In the genomic region with DNA sequence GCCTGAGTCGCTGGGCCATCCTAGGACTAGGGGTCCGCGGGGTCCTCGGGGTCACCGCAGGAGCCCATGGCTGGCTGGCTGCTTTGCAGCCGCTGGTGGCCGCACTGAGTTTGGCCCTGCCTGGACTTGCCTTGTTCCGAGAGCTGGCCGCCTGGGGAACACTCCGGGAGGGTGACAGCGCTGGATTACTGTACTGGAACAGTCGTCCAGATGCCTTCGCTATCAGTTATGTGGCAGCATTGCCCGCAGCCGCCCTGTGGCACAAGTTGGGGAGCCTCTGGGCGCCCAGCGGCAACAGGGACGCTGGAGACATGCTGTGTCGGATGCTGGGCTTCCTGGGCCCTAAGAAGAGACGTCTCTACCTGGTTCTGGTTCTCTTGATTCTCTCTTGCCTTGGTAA, we compare ENCODE assay signal across 8 mouse cellular contexts. TPM values are rescaled to one million over a fixed set of nuclear protein-coding genes. Genes with fewer than 3 reads are reported as not detected.
DNase-seq lines count a peak whose midpoint lies in the region; ATAC-seq and TF ChIP-seq lines count a peak whose summit lies in the region.

No protein-coding gene starts in this region.

- intact Hi-C loops in heart, postnatal 36 days (cut with DNase I), result loop anchor here (5.0 kb wide), 1 partner anchor 49 kb away; the partner anchor contains the start of gene H2-Ob

- H3K4me3 ChIP-seq in lung, embryonic 16.5 days (ENCODE audit: low read length), result peak overlapping the region; percentile 71
- H3K4me3 ChIP-seq in cortical plate, adult 2 months (ENCODE audit: insufficient read depth, low read length), result peak overlapping the region; percentile 74; the same call in 1 of the 2 replicates
- peak overlapping the region; percentile 56 for H3K4me3 ChIP-seq in stomach, embryonic 16.5 days (replicated peaks; ENCODE audit: low read length)

- peak overlapping the region; percentile 98 for H3K4me2 ChIP-seq in lung, embryonic 16.5 days (ENCODE audit: low read depth, low read length)
- H3K4me2 ChIP-seq in stomach, embryonic 16.5 days (ENCODE audit: low read depth, low read length), result peak overlapping the region; percentile 99

- peak overlapping the region; percentile 26; the same call in 1 of the 2 replicates for H3K27ac ChIP-seq in lung, embryonic 16.5 days (ENCODE audit: low read length)
- H3K27ac ChIP-seq in cortical plate, adult 2 months (ENCODE audit: insufficient read depth, low read length), result 0 out of 2 replicates have a peak overlapping the region, but pooled peaks have one; percentile 16
- H3K27ac ChIP-seq in stomach, embryonic 16.5 days (ENCODE audit: low read length), result peak overlapping the region; percentile 71

- H3K4me1 ChIP-seq in lung, embryonic 16.5 days (replicated peaks; ENCODE audit: control insufficient read depth, insufficient read depth, low read length), result peaks cover 9% of the 10 kb centered on the region
- H3K4me1 ChIP-seq in cortical plate, adult 2 months (ENCODE audit: control insufficient read depth, insufficient read depth, low read length), result no peaks in the 10 kb centered on the region
- H3K4me1 ChIP-seq in stomach, embryonic 16.5 days (ENCODE audit: control insufficient read depth, insufficient read depth, low read length), result peaks cover 8% of the 10 kb centered on the region; the same call in 1 of the 2 replicates

- no peaks in the 10 kb centered on the region for H3K9me3 ChIP-seq in lung, embryonic 16.5 days (ENCODE audit: control insufficient read depth, low read length)
- H3K9me3 ChIP-seq in stomach, embryonic 16.5 days (replicated peaks; ENCODE audit: control insufficient read depth, low read length), result no peaks in the 10 kb centered on the region

- TF ChIP-seq CTCF in cortical plate, adult 2 months (IDR thresholded peaks at IDR 0.05; ENCODE audit: extremely low read depth, insufficient read depth, low read length), result no peak

- no peak for DNase-seq in lung, adult 18-20 months
- DNase-seq in heart, postnatal 36 days, result peak; percentile 44 to 64
- peak; percentile 40 for DNase-seq in lung, postnatal 10 days
- no peak for DNase-seq in cerebellum, postnatal 36 days
- DNase-seq in cerebellum, adult 8-10 months, result no peak

- ATAC-seq in lung, embryonic 16.5 days (ENCODE audit: low read depth), result peak; percentile 11; the same call in 1 of the 2 replicates
- peak; percentile 15; the same call in 1 of the 2 replicates for ATAC-seq in stomach, embryonic 16.5 days (ENCODE audit: insufficient read depth, low FRiP score)

- H3K9ac ChIP-seq in lung, embryonic 16.5 days (ENCODE audit: low read length), result peak overlapping the region; percentile 75
- H3K9ac ChIP-seq in stomach, embryonic 16.5 days (ENCODE audit: low read length), result peak overlapping the region; percentile 81

- H3K36me3 ChIP-seq in lung, embryonic 16.5 days (ENCODE audit: control insufficient read depth, insufficient read depth, low read length), result no peaks in the 10 kb centered on the region
- H3K36me3 ChIP-seq in stomach, embryonic 16.5 days (ENCODE audit: control insufficient read depth, insufficient read depth, low read length), result no peaks in the 10 kb centered on the region

- no peak for TF ChIP-seq POLR2A in cortical plate, adult 2 months (IDR thresholded peaks at IDR 0.05; ENCODE audit: extremely low read depth, insufficient read depth, low read length)

- WGBS in lung, embryonic 16.5 days, result 3% methylated on average over 20 of the region's 20 CpGs
- WGBS in stomach, embryonic 16.5 days, result 3% methylated on average over 20 of the region's 20 CpGs

- H3K27me3 ChIP-seq in lung, embryonic 16.5 days (ENCODE audit: control insufficient read depth, insufficient read depth, low read depth, low read length), result peaks cover 19% of the 10 kb centered on the region; the same call in 1 of the 2 replicates
- peaks cover 17% of the 10 kb centered on the region for H3K27me3 ChIP-seq in stomach, embryonic 16.5 days (ENCODE audit: control insufficient read depth, insufficient read depth, low read length)

RNA-seq across cellular contexts. Expression of gene Psmb9, which starts 0.4 kb away (rescaled TPM):
- polyA plus RNA-seq in lung, embryonic 16.5 days (2015; fragmentation: Nextera tagmentation; extraction: Ambion mirVana), result 8.8 and 12.8 TPM in 2 replicates
- 3.0 and 3.8 TPM in 2 replicates for polyA plus RNA-seq in cortical plate, adult 2 months (2012; rRNA removed)
- 10 to 100 TPM in 1 of 2 experiments, 1 to 10 TPM in 1; 7.5 to 10.6 TPM for total RNA-seq in heart, postnatal 36 days (2021)
- 7.3 and 7.7 TPM in 2 replicates for polyA plus RNA-seq in stomach, embryonic 16.5 days (2015; fragmentation: Nextera tagmentation; extraction: Ambion mirVana)

RNA-seq across cellular contexts. Expression of gene Tap1, which starts 0.7 kb away (rescaled TPM):
- polyA plus RNA-seq in lung, embryonic 16.5 days (2015; fragmentation: Nextera tagmentation; extraction: Ambion mirVana), result 7.2 and 9.7 TPM in 2 replicates
- polyA plus RNA-seq in cortical plate, adult 2 months (2012; rRNA removed), result 2.7 and 3.4 TPM in 2 replicates
- 1 to 10 TPM; 4.1 to 7.0 TPM for total RNA-seq in heart, postnatal 36 days (2021)
- polyA plus RNA-seq in stomach, embryonic 16.5 days (2015; fragmentation: Nextera tagmentation; extraction: Ambion mirVana), result 8.7 and 9.1 TPM in 2 replicates

RNA-seq across cellular contexts. Expression of gene Psmb8, which starts 9.5 kb away (rescaled TPM):
- 21.4 and 37.2 TPM in 2 replicates for polyA plus RNA-seq in lung, embryonic 16.5 days (2015; fragmentation: Nextera tagmentation; extraction: Ambion mirVana)
- polyA plus RNA-seq in cortical plate, adult 2 months (2012; rRNA removed), result 8.7 and 10.1 TPM in 2 replicates
- total RNA-seq in heart, postnatal 36 days (2021), result 10 to 100 TPM; 11.4 to 15.1 TPM
- 14.7 and 15.4 TPM in 2 replicates for polyA plus RNA-seq in stomach, embryonic 16.5 days (2015; fragmentation: Nextera tagmentation; extraction: Ambion mirVana)

RNA-seq across cellular contexts. Expression of gene Tap2, which starts 15.3 kb away (rescaled TPM):
- 12.2 and 18.1 TPM in 2 replicates for polyA plus RNA-seq in lung, embryonic 16.5 days (2015; fragmentation: Nextera tagmentation; extraction: Ambion mirVana)
- 7.9 and 8.3 TPM in 2 replicates for polyA plus RNA-seq in cortical plate, adult 2 months (2012; rRNA removed)
- 10 to 100 TPM; 23.6 to 24.6 TPM for total RNA-seq in heart, postnatal 36 days (2021)
- polyA plus RNA-seq in stomach, embryonic 16.5 days (2015; fragmentation: Nextera tagmentation; extraction: Ambion mirVana), result 7.1 and 8.4 TPM in 2 replicates

RNA-seq across cellular contexts. Expression of gene H2-DMb1, which starts 35.1 kb away (rescaled TPM):
- polyA plus RNA-seq in lung, embryonic 16.5 days (2015; fragmentation: Nextera tagmentation; extraction: Ambion mirVana), result 3.7 and 6.2 TPM in 2 replicates
- polyA plus RNA-seq in cortical plate, adult 2 months (2012; rRNA removed), result 3.6 and 4.5 TPM in 2 replicates
- 1 to 10 TPM; 1.5 to 2.9 TPM for total RNA-seq in heart, postnatal 36 days (2021)
- polyA plus RNA-seq in stomach, embryonic 16.5 days (2015; fragmentation: Nextera tagmentation; extraction: Ambion mirVana), result 2.0 and 2.9 TPM in 2 replicates

Comparison
In these comparisons a context has a peak if more than half of its experiments do, and no peak if none do; other contexts are left out.
1. DNase-seq: peak in heart, postnatal 36 days (2 of 2) and lung, postnatal 10 days (single experiment); none in lung, adult 18-20 months (0 of 2), cerebellum, postnatal 36 days (0 of 2) and cerebellum, adult 8-10 months (single experiment).
2. H3K27ac ChIP-seq: peak in every context shown above with its lines; median percentile 71 in stomach, embryonic 16.5 days; 26 in lung, embryonic 16.5 days; 16 in cortical plate, adult 2 months.
3. Peak in every context shown above with its lines, with median percentiles within 50 percentile points of each other: H3K4me3 ChIP-seq.